Mouse (Mus musculus): Measurements from ENCODE around the gene Ces2g. TPM values are rescaled to one million over a fixed set of nuclear protein-coding genes. Genes with fewer than 3 reads are reported as not detected.

The Ces2g gene
- polyA plus RNA-seq (2015; fragmentation: Nextera tagmentation; extraction: Ambion mirVana), result 9.7 and 10.4 TPM in 2 replicates

- ATAC-seq (ENCODE audit: insufficient number of reproducible peaks, low FRiP score, low TSS enrichment, low read depth), result no peak
- Histone ChIP-seq H3K4me1 (no peaks in the 10 kb centered on the region), H3K4me3 (replicated peaks) (no peak within 1 kb of the TSS), H3K27ac (replicated peaks) (0 out of 2 replicates have a peak within 1 kb of the TSS, but pooled peaks have one; percentile 3), H3K9ac (no peak within 1 kb of the TSS), H3K27me3 (no peaks in the 10 kb centered on the region), H3K4me2 (replicated peaks) (no peak within 1 kb of the TSS), H3K9me3 (replicated peaks) (no peaks in the 10 kb centered on the region), H3K36me3 (no peaks in the 10 kb centered on the region)
- 53% methylated on average over 5 of the region's 5 CpGs for WGBS
Observed at GRCm38 (mm10) chr8:104961537-104961961, at the start of gene Ces2g. Gene Ces2g, plus strand, starts transcription at chr8:104961718.

- Histone ChIP-seq H3K36me3 (no peaks in the 10 kb centered on the region), H3K9me3 (replicated peaks) (no peaks in the 10 kb centered on the region), H3K27ac (replicated peaks) (no peak within 1 kb of the TSS), H3K9ac (no peak within 1 kb of the TSS), H3K4me2 (replicated peaks) (no peak within 1 kb of the TSS), H3K27me3 (no peaks in the 10 kb centered on the region), H3K4me3 (replicated peaks) (no peak within 1 kb of the TSS), H3K4me1 (no peaks in the 10 kb centered on the region)
- 61% methylated on average over 5 of the region's 5 CpGs for WGBS
- ATAC-seq (ENCODE audit: insufficient number of reproducible peaks, low FRiP score, low TSS enrichment, low read depth), result no peak
Observed at GRCm38 (mm10) chr8:104925972-104926596, 35.4 kb upstream of the Ces2g start, which contains the start of gene Ces2e. Gene Ces2e, plus strand, starts transcription at chr8:104926260.

GRCm38 (mm10) chr8:104927301-104927700 lies 34.2 kb upstream of the Ces2g start:
- Histone ChIP-seq H3K27ac (replicated peaks) (no peak overlapping the region), H3K9me3 (replicated peaks) (no peaks in the 10 kb centered on the region), H3K9ac (no peak overlapping the region), H3K36me3 (no peaks in the 10 kb centered on the region), H3K4me3 (replicated peaks) (no peak overlapping the region), H3K27me3 (no peaks in the 10 kb centered on the region), H3K4me1 (no peaks in the 10 kb centered on the region), H3K4me2 (replicated peaks) (no peak overlapping the region)
- no peak for ATAC-seq (ENCODE audit: insufficient number of reproducible peaks, low FRiP score, low TSS enrichment, low read depth)
- WGBS, result 83% methylated on average over 3 of the region's 3 CpGs

DNA sequence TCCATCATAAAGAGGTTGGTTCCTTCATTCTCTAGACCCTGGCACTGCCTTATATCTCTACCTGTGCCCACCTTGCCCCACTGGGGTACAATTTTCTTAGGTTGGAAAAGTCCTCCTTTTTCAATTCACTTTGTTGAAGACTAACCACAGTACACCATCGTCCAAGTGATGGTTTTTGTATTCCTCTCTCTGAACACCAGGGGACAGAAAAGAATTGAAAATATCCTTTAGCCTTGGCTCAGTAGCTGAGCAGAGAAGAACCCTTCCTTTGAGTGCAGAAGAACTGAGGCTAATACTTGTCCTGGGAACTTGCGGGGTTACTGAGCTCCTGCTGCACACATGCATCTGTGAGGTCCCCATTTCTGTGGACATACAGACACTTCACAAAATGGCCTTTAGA lies 16.9 kb upstream of the Ces2g start:
- Histone ChIP-seq H3K4me2 (replicated peaks) (no peak overlapping the region), H3K4me1 (no peaks in the 10 kb centered on the region), H3K27ac (replicated peaks) (no peak overlapping the region), H3K4me3 (replicated peaks) (no peak overlapping the region), H3K9ac (no peak overlapping the region), H3K27me3 (no peaks in the 10 kb centered on the region), H3K36me3 (no peaks in the 10 kb centered on the region), H3K9me3 (replicated peaks) (no peaks in the 10 kb centered on the region)
- WGBS, result 79% methylated on average over 2 of the region's 2 CpGs
- ATAC-seq (ENCODE audit: insufficient number of reproducible peaks, low FRiP score, low TSS enrichment, low read depth), result no peak

- Histone ChIP-seq H3K4me2 (replicated peaks) (no peak within 1 kb of the TSS), H3K9me3 (replicated peaks) (no peaks in the 10 kb centered on the region), H3K4me3 (replicated peaks) (no peak within 1 kb of the TSS), H3K36me3 (no peaks in the 10 kb centered on the region), H3K4me1 (no peaks in the 10 kb centered on the region), H3K27ac (replicated peaks) (no peak within 1 kb of the TSS), H3K27me3 (no peaks in the 10 kb centered on the region), H3K9ac (no peak within 1 kb of the TSS)
- 62% methylated on average over 4 of the region's 4 CpGs for WGBS
- ATAC-seq (ENCODE audit: insufficient number of reproducible peaks, low FRiP score, low TSS enrichment, low read depth), result no peak
Observed at GRCm38 (mm10) chr8:104947056-104947455, 14.5 kb upstream of the Ces2g start, which contains the start of gene Ces2f. Gene Ces2f, plus strand, starts transcription at chr8:104947356.

- H3K4me3 ChIP-seq (replicated peaks), result no peak overlapping the region
- H3K36me3 ChIP-seq, result no peaks in the 10 kb centered on the region
- H3K4me2 ChIP-seq (replicated peaks), result no peak overlapping the region
- no peaks in the 10 kb centered on the region for H3K27me3 ChIP-seq
- no peaks in the 10 kb centered on the region for H3K4me1 ChIP-seq
- H3K9me3 ChIP-seq (replicated peaks), result no peaks in the 10 kb centered on the region
- H3K27ac ChIP-seq (replicated peaks), result no peak overlapping the region
- H3K9ac ChIP-seq, result no peak overlapping the region
- no peak for ATAC-seq (ENCODE audit: insufficient number of reproducible peaks, low FRiP score, low TSS enrichment, low read depth)
- 73% methylated on average over 5 of the region's 5 CpGs for WGBS
Observed at GRCm38 (mm10) chr8:104949031-104949430, 12.5 kb upstream of the Ces2g start.

- H3K4me2 ChIP-seq (replicated peaks), result no peak overlapping the region
- no peaks in the 10 kb centered on the region for H3K27me3 ChIP-seq
- 70% methylated on average over 8 of the region's 8 CpGs for WGBS
- H3K4me1 ChIP-seq, result no peaks in the 10 kb centered on the region
- H3K27ac ChIP-seq (replicated peaks), result no peak overlapping the region
- no peaks in the 10 kb centered on the region for H3K36me3 ChIP-seq
- H3K9ac ChIP-seq, result no peak overlapping the region
- no peaks in the 10 kb centered on the region for H3K9me3 ChIP-seq (replicated peaks)
- H3K4me3 ChIP-seq (replicated peaks), result no peak overlapping the region
- no peak for ATAC-seq (ENCODE audit: insufficient number of reproducible peaks, low FRiP score, low TSS enrichment, low read depth)
Observed at GRCm38 (mm10) chr8:104962229-104962901, 847 bp downstream of the Ces2g start.

- WGBS, result 78% methylated on average over 4 of the region's 4 CpGs
Observed at GRCm38 (mm10) chr8:104963375-104963894, 1.9 kb downstream of the Ces2g start.

GRCm38 (mm10) chr8:104984126-104984525 lies 22.6 kb downstream of the Ces2g start:
- H3K27ac ChIP-seq (replicated peaks), result no peak overlapping the region
- no peak overlapping the region for H3K9ac ChIP-seq
- no peak overlapping the region for H3K4me2 ChIP-seq (replicated peaks)
- no peak for ATAC-seq (ENCODE audit: insufficient number of reproducible peaks, low FRiP score, low TSS enrichment, low read depth)
- no peaks in the 10 kb centered on the region for H3K4me1 ChIP-seq
- WGBS, result 91% methylated on average over 5 of the region's 5 CpGs
- no peaks in the 10 kb centered on the region for H3K9me3 ChIP-seq (replicated peaks)
- no peak overlapping the region for H3K4me3 ChIP-seq (replicated peaks)
- no peaks in the 10 kb centered on the region for H3K27me3 ChIP-seq
- H3K36me3 ChIP-seq, result no peaks in the 10 kb centered on the region

More at GRCm38 (mm10) chr8:104963375-104963894, 1.9 kb downstream of the Ces2g start:
- Histone ChIP-seq H3K27ac (replicated peaks) (no peak overlapping the region), H3K9me3 (replicated peaks) (no peaks in the 10 kb centered on the region), H3K4me3 (replicated peaks) (no peak overlapping the region), H3K4me1 (no peaks in the 10 kb centered on the region), H3K9ac (no peak overlapping the region), H3K4me2 (replicated peaks) (no peak overlapping the region), H3K36me3 (no peaks in the 10 kb centered on the region), H3K27me3 (no peaks in the 10 kb centered on the region)
- no peak for ATAC-seq (ENCODE audit: insufficient number of reproducible peaks, low FRiP score, low TSS enrichment, low read depth)

- H3K4me2 ChIP-seq (replicated peaks), result no peak overlapping the region
- H3K9me3 ChIP-seq (replicated peaks), result no peaks in the 10 kb centered on the region
- no peaks in the 10 kb centered on the region for H3K36me3 ChIP-seq
- no peaks in the 10 kb centered on the region for H3K27me3 ChIP-seq
- no peak overlapping the region for H3K9ac ChIP-seq
- H3K4me3 ChIP-seq (replicated peaks), result no peak overlapping the region
- 91% methylated on average over 2 of the region's 2 CpGs for WGBS
- no peak for ATAC-seq (ENCODE audit: insufficient number of reproducible peaks, low FRiP score, low TSS enrichment, low read depth)
- H3K4me1 ChIP-seq, result no peaks in the 10 kb centered on the region
- H3K27ac ChIP-seq (replicated peaks), result no peak overlapping the region
Observed at GRCm38 (mm10) chr8:104984942-104985341, 23.4 kb downstream of the Ces2g start.

DNA sequence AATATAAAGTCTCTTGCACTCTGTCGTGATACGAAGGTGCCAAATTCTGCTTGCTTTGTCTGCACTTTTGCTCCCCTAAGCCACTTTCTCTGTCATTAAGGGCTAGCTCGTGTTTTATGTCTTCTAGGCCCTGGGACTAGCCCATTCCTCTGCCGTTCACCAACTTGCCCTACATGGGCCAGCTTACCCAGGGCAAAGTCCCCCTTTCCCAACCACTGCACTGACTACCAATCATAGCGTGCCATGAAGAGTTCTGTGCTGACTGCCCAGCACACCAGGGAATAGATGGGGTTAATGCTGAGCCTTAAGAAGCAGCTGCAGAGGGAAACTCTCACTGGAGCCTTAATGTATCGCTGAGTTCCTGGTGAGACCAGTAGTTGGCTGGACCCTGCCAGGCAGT lies 36.7 kb downstream of the Ces2g start:
- Histone ChIP-seq H3K36me3 (no peaks in the 10 kb centered on the region), H3K9ac (no peak overlapping the region), H3K4me1 (no peaks in the 10 kb centered on the region), H3K27me3 (no peaks in the 10 kb centered on the region), H3K9me3 (replicated peaks) (no peaks in the 10 kb centered on the region), H3K4me3 (replicated peaks) (no peak overlapping the region), H3K27ac (replicated peaks) (no peak overlapping the region), H3K4me2 (replicated peaks) (no peak overlapping the region)
- no peak for ATAC-seq (ENCODE audit: insufficient number of reproducible peaks, low FRiP score, low TSS enrichment, low read depth)
- 76% methylated on average over 6 of the region's 6 CpGs for WGBS
